Mouse (Mus musculus): ENCODE measurements around the gene Gas2. TPM values are rescaled to one million over a fixed set of nuclear protein-coding genes. Genes with fewer than 3 reads are reported as not detected.
A peak's percentile ranks its signal among the peaks of the same experiment; 100 is the strongest.

Gene Gas2
- total and polyA plus RNA-seq, 2 experiments from 2014 or later = 14.9 to 51.6 TPM

- DNase-seq (no peak), ATAC-seq (no peak)
- H3K4me2 ChIP-seq (ENCODE audit: low read depth) = no peak overlapping the region
- H3K9ac ChIP-seq = no peak overlapping the region
- no peaks in the 10 kb centered on the region for H3K4me1 ChIP-seq (ENCODE audit: insufficient read depth)
- no peaks in the 10 kb centered on the region for H3K9me3 ChIP-seq (ENCODE audit: low read length)
- H3K27ac ChIP-seq (ENCODE audit: low read depth, low read length) = no peak overlapping the region
- no peak overlapping the region for H3K4me3 ChIP-seq (ENCODE audit: low read depth, low read length)
- H3K36me3 ChIP-seq (ENCODE audit: insufficient read depth) = no peaks in the 10 kb centered on the region
- H3K27me3 ChIP-seq (ENCODE audit: insufficient read depth, low read length) = no peaks in the 10 kb centered on the region
- 83% methylated on average over 4 of the region's 4 CpGs for WGBS
- TF ChIP-seq CTCF (IDR thresholded peaks at IDR 0.05; ENCODE audit: low read depth) = no peak
These were observed 32.5 kb downstream of the Gas2 start for GRCm38 (mm10) chr7:51894133-51894801.

GRCm38 (mm10) chr7:51894939-51895338 lies 33.1 kb downstream of the Gas2 start:
- ATAC-seq (no peak), DNase-seq (no peak)
- WGBS = 50% methylated on average over 2 of the region's 2 CpGs
- H3K36me3 ChIP-seq (ENCODE audit: insufficient read depth) = no peaks in the 10 kb centered on the region
- no peak overlapping the region for H3K4me2 ChIP-seq (ENCODE audit: low read depth)
- H3K9me3 ChIP-seq (ENCODE audit: low read length) = no peaks in the 10 kb centered on the region
- no peaks in the 10 kb centered on the region for H3K27me3 ChIP-seq (ENCODE audit: insufficient read depth, low read length)
- H3K4me3 ChIP-seq (ENCODE audit: low read depth, low read length) = no peak overlapping the region
- no peak overlapping the region for H3K27ac ChIP-seq (ENCODE audit: low read depth, low read length)
- H3K4me1 ChIP-seq (ENCODE audit: insufficient read depth) = no peaks in the 10 kb centered on the region
- no peak overlapping the region for H3K9ac ChIP-seq
- TF ChIP-seq CTCF (IDR thresholded peaks at IDR 0.05; ENCODE audit: low read depth) = no peak

GRCm38 (mm10) chr7:51899066-51899465 lies 37.3 kb downstream of the Gas2 start:
- no peaks in the 10 kb centered on the region for H3K9me3 ChIP-seq (ENCODE audit: low read length)
- no peak overlapping the region for H3K27ac ChIP-seq (ENCODE audit: low read depth, low read length)
- ATAC-seq = no peak
- TF ChIP-seq CTCF (IDR thresholded peaks at IDR 0.05; ENCODE audit: low read depth) = no peak
- H3K36me3 ChIP-seq (ENCODE audit: insufficient read depth) = no peaks in the 10 kb centered on the region
- H3K4me2 ChIP-seq (ENCODE audit: low read depth) = no peak overlapping the region
- H3K4me3 ChIP-seq (ENCODE audit: low read depth, low read length) = no peak overlapping the region
- H3K9ac ChIP-seq = no peak overlapping the region
- no peaks in the 10 kb centered on the region for H3K4me1 ChIP-seq (ENCODE audit: insufficient read depth)
- no peak for DNase-seq
- 39% methylated on average over 6 of the region's 6 CpGs for WGBS
- H3K27me3 ChIP-seq (ENCODE audit: insufficient read depth, low read length) = no peaks in the 10 kb centered on the region

- H3K27ac ChIP-seq (ENCODE audit: low read depth, low read length) = no peak overlapping the region
- H3K36me3 ChIP-seq (ENCODE audit: insufficient read depth) = no peaks in the 10 kb centered on the region
- TF ChIP-seq CTCF (IDR thresholded peaks at IDR 0.05; ENCODE audit: low read depth) = no peak
- H3K9ac ChIP-seq = no peak overlapping the region
- no peaks in the 10 kb centered on the region for H3K4me1 ChIP-seq (ENCODE audit: insufficient read depth)
- H3K27me3 ChIP-seq (ENCODE audit: insufficient read depth, low read length) = no peaks in the 10 kb centered on the region
- 84% methylated on average over 3 of the region's 3 CpGs for WGBS
- no peak overlapping the region for H3K4me2 ChIP-seq (ENCODE audit: low read depth)
- H3K4me3 ChIP-seq (ENCODE audit: low read depth, low read length) = no peak overlapping the region
- peak; percentile 32 for ATAC-seq
- no peaks in the 10 kb centered on the region for H3K9me3 ChIP-seq (ENCODE audit: low read length)
- no peak for DNase-seq
These were observed 51.7 kb downstream of the Gas2 start for GRCm38 (mm10) chr7:51913292-51914050.

GRCm38 (mm10) chr7:51914132-51914531 lies 52.3 kb downstream of the Gas2 start:
- no peaks in the 10 kb centered on the region for H3K9me3 ChIP-seq (ENCODE audit: low read length)
- DNase-seq = no peak
- ATAC-seq = no peak
- H3K27me3 ChIP-seq (ENCODE audit: insufficient read depth, low read length) = no peaks in the 10 kb centered on the region
- TF ChIP-seq CTCF (IDR thresholded peaks at IDR 0.05; ENCODE audit: low read depth) = no peak
- WGBS = 52% methylated on average over 2 of the region's 2 CpGs
- H3K4me2 ChIP-seq (ENCODE audit: low read depth) = no peak overlapping the region
- no peaks in the 10 kb centered on the region for H3K4me1 ChIP-seq (ENCODE audit: insufficient read depth)
- no peak overlapping the region for H3K4me3 ChIP-seq (ENCODE audit: low read depth, low read length)
- H3K27ac ChIP-seq (ENCODE audit: low read depth, low read length) = no peak overlapping the region
- no peaks in the 10 kb centered on the region for H3K36me3 ChIP-seq (ENCODE audit: insufficient read depth)
- H3K9ac ChIP-seq = no peak overlapping the region

- 0 out of 2 replicates have a peak overlapping the region, but pooled peaks have one; percentile 21 for H3K27ac ChIP-seq (ENCODE audit: low read depth, low read length)
- H3K9me3 ChIP-seq (ENCODE audit: low read length) = no peaks in the 10 kb centered on the region
- H3K36me3 ChIP-seq (ENCODE audit: insufficient read depth) = no peaks in the 10 kb centered on the region
- peak; percentile 56; the same call in 1 of the 2 replicates for ATAC-seq
- no peak for TF ChIP-seq CTCF (IDR thresholded peaks at IDR 0.05; ENCODE audit: low read depth)
- H3K4me2 ChIP-seq (ENCODE audit: low read depth) = no peak overlapping the region
- no peak overlapping the region for H3K9ac ChIP-seq
- H3K27me3 ChIP-seq (ENCODE audit: insufficient read depth, low read length) = no peaks in the 10 kb centered on the region
- H3K4me3 ChIP-seq (ENCODE audit: low read depth, low read length) = no peak overlapping the region
- no peak for DNase-seq
- H3K4me1 ChIP-seq (ENCODE audit: insufficient read depth) = 0 out of 2 replicates have a peak, but pooled peaks cover 3% of the 10 kb centered on the region
- 20% methylated on average over 10 of the region's 10 CpGs for WGBS
These were observed 67.1 kb downstream of the Gas2 start for GRCm38 (mm10) chr7:51928761-51929519.
